Comparison of ENCODE assay signal across 8 mouse cellular contexts in the genomic region with DNA sequence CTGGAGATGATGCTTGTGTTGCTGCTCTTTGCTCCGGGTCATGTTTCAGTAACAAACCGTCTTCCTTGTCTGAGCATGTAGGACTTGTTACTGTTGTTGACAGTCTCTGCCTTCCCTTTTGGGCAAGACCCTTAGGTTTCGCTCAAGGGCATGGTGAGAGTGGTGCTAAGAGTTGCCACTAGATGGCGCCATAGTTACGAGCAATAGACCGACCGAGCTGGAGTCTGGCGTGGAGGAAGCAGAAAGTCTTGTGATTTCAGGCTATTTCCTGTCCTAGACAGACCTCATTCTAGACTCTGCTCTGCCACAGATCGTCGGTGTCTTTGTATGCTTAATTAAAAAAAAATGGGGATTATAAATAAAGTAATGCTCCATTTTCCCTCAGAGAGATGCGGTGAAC. TPM values are rescaled to one million over a fixed set of nuclear protein-coding genes. Genes with fewer than 3 reads are reported as not detected.
DNase-seq lines count a peak whose midpoint lies in the region; ATAC-seq and TF ChIP-seq lines count a peak whose summit lies in the region.
"Had no signal": no experiment of that assay in that cellular context is flagged by ENCODE, and none has a peak within 500 bp of the region (broad histone marks: within the 10 kb centered on the region; RNA-seq: fewer than 3 reads in every experiment).

No protein-coding gene starts in this region.

- peak; percentile 97 for TF ChIP-seq CTCF in cerebellum, adult 2 months (IDR thresholded peaks at IDR 0.05; ENCODE audit: borderline replicate concordance, insufficient read depth, low read depth, low read length)

- no peaks in the 10 kb centered on the region for H3K4me1 ChIP-seq in cerebellum, adult 2 months (ENCODE audit: control insufficient read depth, insufficient read depth, low read length)
- H3K4me1 ChIP-seq in hindbrain, embryonic 14.5 days (replicated peaks; ENCODE audit: control insufficient read depth, insufficient read depth, low read length), result 0 out of 2 replicates have a peak, but pooled peaks cover 3% of the 10 kb centered on the region
- H3K4me1 ChIP-seq: neural tube, embryonic 12.5 days had no signal

- DNase-seq in WW6 (ENCODE audit: low read depth, low spot score), result peak; percentile 67
- peak; percentile 72 to 83 for DNase-seq in cerebellum, adult 2 months
- DNase-seq in hindbrain, embryonic 14.5 days (ENCODE audit: low spot score), result peak; percentile 95
- DNase-seq in left cerebral cortex, adult 18-20 months (ENCODE audit: low spot score in 2 of 2), result peak; percentile 85 to 87
- DNase-seq in mesoderm, embryonic 11.5 days (ENCODE audit: low read depth, low spot score), result peak; percentile 88
- DNase-seq in right cerebral cortex, postnatal 36 days (ENCODE audit: low spot score in 2 of 2), result peak; percentile 66 to 72

- H3K36me3 ChIP-seq in hindbrain, embryonic 14.5 days (replicated peaks; ENCODE audit: control insufficient read depth, insufficient read depth), result no peaks in the 10 kb centered on the region
- H3K36me3 ChIP-seq: neural tube, embryonic 12.5 days had no signal

- H3K27me3 ChIP-seq in cerebellum, adult 2 months (ENCODE audit: control insufficient read depth, insufficient read depth, low read length), result no peaks in the 10 kb centered on the region
- 0 out of 2 replicates have a peak, but pooled peaks cover 5% of the 10 kb centered on the region for H3K27me3 ChIP-seq in hindbrain, embryonic 14.5 days (ENCODE audit: control insufficient read depth, insufficient read depth, low read length)
- H3K27me3 ChIP-seq: neural tube, embryonic 12.5 days had no signal

- TF ChIP-seq POLR2A in cerebellum, adult 2 months (IDR thresholded peaks at IDR 0.05; ENCODE audit: borderline replicate concordance, insufficient read depth, low read length), result no peak

- 9% methylated on average over 11 of the region's 11 CpGs for WGBS in cerebellum, adult 2 months
- WGBS in hindbrain, embryonic 14.5 days, result 11% methylated on average over 11 of the region's 11 CpGs

- no peak overlapping the region for H3K27ac ChIP-seq in cerebellum, adult 2 months (ENCODE audit: insufficient read depth, low read length)
- H3K27ac ChIP-seq in hindbrain, embryonic 14.5 days, result no peak overlapping the region
- H3K27ac ChIP-seq: neural tube, embryonic 12.5 days had no signal

- H3K9ac ChIP-seq in hindbrain, embryonic 14.5 days, result no peak overlapping the region
- H3K9ac ChIP-seq: neural tube, embryonic 12.5 days had no signal

- peak; percentile 92 for ATAC-seq in frontal cortex, adult (ENCODE audit: low TSS enrichment)
- ATAC-seq in hindbrain, embryonic 14.5 days (ENCODE audit: low FRiP score), result peak; percentile 74

- no peak overlapping the region for H3K4me2 ChIP-seq in hindbrain, embryonic 14.5 days (replicated peaks)
- H3K4me2 ChIP-seq: neural tube, embryonic 12.5 days had no signal

- H3K4me3 ChIP-seq in cerebellum, adult 2 months (replicated peaks; ENCODE audit: insufficient read depth, low read depth, low read length), result peak overlapping the region; percentile 7
- H3K4me3 ChIP-seq in hindbrain, embryonic 14.5 days (replicated peaks; ENCODE audit: low read length), result no peak overlapping the region
- H3K4me3 ChIP-seq: neural tube, embryonic 12.5 days had no signal

- H3K9me3 ChIP-seq in hindbrain, embryonic 14.5 days (ENCODE audit: control insufficient read depth, low read length), result no peaks in the 10 kb centered on the region
- H3K9me3 ChIP-seq: neural tube, embryonic 12.5 days had no signal

RNA-seq across cellular contexts. Expression of gene Tmem233, which starts 40.3 kb away (rescaled TPM):
- not detected in 2 replicates for polyA plus RNA-seq in cerebellum, adult 2 months (2012; rRNA removed)
- not detected in 2 replicates for polyA plus RNA-seq in hindbrain, embryonic 14.5 days (2014; fragmentation: Nextera tagmentation; extraction: Ambion mirVana)
- total RNA-seq in left cerebral cortex, adult 18-20 months (2021), result not detected
- polyA plus RNA-seq: neural tube, embryonic 12.5 days had no signal
